Mouse (Mus musculus) midbrain, embryonic 15.5 days (tissue): Measurements from ENCODE around the gene Astn2. TPM values are rescaled to one million over a fixed set of nuclear protein-coding genes. Genes with fewer than 3 reads are reported as not detected.
A peak's percentile ranks its signal among the peaks of the same experiment; 100 is the strongest.
"Not testable (repeated sequence)": the region's sequence is repeated elsewhere in the genome, so short reads cannot be mapped to it uniquely, and the experiment has no call there.

ENCODE experiments used
- ATAC-seq: fragments of 200-750 bp; cut with Nextera tagmentation; replicated peaks from 2 replicates; pipeline ENCODE4 v1.8.0; 2017; ENCODE audit warnings: moderate TSS enrichment
- H3K27ac ChIP-seq: fragments of 300-500 bp; sonication (generic); 2 replicates; pipeline ENCODE4 v1.5.1; 2015; ENCODE audit warnings: mild to moderate bottlenecking, inconsistent platforms
- H3K27me3 ChIP-seq: fragments of 300-500 bp; sonication (generic); replicated peaks from 2 replicates; pipeline ENCODE4 v1.6.1; 2015; ENCODE audit warnings: inconsistent platforms
- H3K36me3 ChIP-seq: fragments of 300-500 bp; sonication (generic); replicated peaks from 2 replicates; pipeline ENCODE4 v1.6.1; 2015; ENCODE audit warnings: inconsistent platforms
- H3K4me1 ChIP-seq: fragments of 300-500 bp; sonication (generic); 2 replicates; pipeline ENCODE4 v1.6.1; 2015; ENCODE audit warnings: inconsistent platforms
- H3K4me2 ChIP-seq: fragments of 300-500 bp; sonication (generic); 2 replicates; pipeline ENCODE4 v1.6.1; 2015; ENCODE audit warnings: inconsistent platforms, mild to moderate bottlenecking, moderate library complexity
- H3K4me3 ChIP-seq: fragments of 300-500 bp; sonication (generic); 2 replicates; pipeline ENCODE4 v1.5.1; 2015; ENCODE audit warnings: mild to moderate bottlenecking, inconsistent platforms
- H3K9ac ChIP-seq: fragments of 300-500 bp; sonication (generic); 2 replicates; pipeline ENCODE4 v1.6.1; 2015; ENCODE audit warnings: mild to moderate bottlenecking, inconsistent platforms
- H3K9me3 ChIP-seq: fragments of 300-500 bp; sonication (generic); 2 replicates; pipeline ENCODE4 v1.6.1; 2016; ENCODE audit warnings: inconsistent platforms
- WGBS: fragments of 180-500 bp; shearing (Covaris S2); methylation state at CpG from one replicate; pipeline ENCODE4 v1.1.7; 2015; ENCODE audit warnings: mixed read lengths; 5-methylcytosine and 5-hydroxymethylcytosine counted together
- polyA plus RNA-seq: library from polyadenylated mRNA; unstranded; fragments of >200 nt; fragmentation: Nextera tagmentation; extraction: Ambion mirVana; gene quantifications from 2 replicates; pipeline ENCODE4 v1.2.1, GENCODE M21; 2015

The Astn2 gene
- polyA plus RNA-seq, 1 experiment from 2014 or later: 4.0 TPM

DNA sequence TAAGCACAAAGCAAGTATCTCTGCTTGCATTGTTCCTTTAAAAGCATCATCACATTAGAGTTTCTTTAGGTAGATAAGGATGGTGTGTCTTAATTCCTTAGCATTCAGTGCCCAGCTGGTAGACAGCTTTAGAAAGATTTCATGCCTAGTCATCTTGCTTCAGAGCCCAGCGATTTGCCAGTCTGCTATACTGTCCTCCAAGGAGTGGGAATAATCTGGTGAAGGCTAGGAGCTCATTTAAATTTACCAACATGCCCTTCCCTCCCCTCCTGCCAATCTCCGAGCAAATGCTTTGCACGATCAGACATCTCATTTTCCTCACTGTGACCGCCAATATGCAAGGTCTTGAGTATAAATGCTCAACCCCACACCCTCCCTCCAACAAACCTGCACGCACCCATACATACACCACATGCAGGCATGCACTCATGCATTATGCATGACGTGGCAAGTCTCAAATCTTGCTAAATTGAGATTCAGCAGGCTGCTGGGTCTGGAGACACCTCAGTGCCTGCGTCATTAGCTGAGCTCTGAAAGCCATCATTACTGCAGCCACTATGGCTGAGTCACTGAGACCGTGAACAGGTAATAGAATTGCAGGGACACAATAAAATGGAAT lies 704.6 kb downstream of the Astn2 start:
- Histone ChIP-seq H3K36me3 (no peaks in the 10 kb centered on the region), H3K27ac (peak overlapping the region; percentile 70), H3K27me3 (no peaks in the 10 kb centered on the region), H3K4me3 (no peak overlapping the region), H3K4me2 (peak overlapping the region; percentile 20; the same call in 1 of the 2 replicates), H3K9me3 (no peaks in the 10 kb centered on the region), H3K9ac (no peak overlapping the region), H3K4me1 (peaks cover 9% of the 10 kb centered on the region)
- WGBS: 18% methylated on average over 8 of the region's 8 CpGs
- ATAC-seq: peak; percentile 95

- no peak for ATAC-seq
- Histone ChIP-seq H3K4me3 (no peak overlapping the region), H3K9ac (no peak overlapping the region), H3K4me2 (no peak overlapping the region), H3K27ac (no peak overlapping the region), H3K36me3 (no peaks in the 10 kb centered on the region), H3K4me1 (peaks cover 7% of the 10 kb centered on the region), H3K27me3 (no peaks in the 10 kb centered on the region), H3K9me3 (no peaks in the 10 kb centered on the region)
- 91% methylated on average over 5 of the region's 5 CpGs for WGBS
These were observed 709.2 kb downstream of the Astn2 start for GRCm38 (mm10) chr4:65695241-65695640.

DNA sequence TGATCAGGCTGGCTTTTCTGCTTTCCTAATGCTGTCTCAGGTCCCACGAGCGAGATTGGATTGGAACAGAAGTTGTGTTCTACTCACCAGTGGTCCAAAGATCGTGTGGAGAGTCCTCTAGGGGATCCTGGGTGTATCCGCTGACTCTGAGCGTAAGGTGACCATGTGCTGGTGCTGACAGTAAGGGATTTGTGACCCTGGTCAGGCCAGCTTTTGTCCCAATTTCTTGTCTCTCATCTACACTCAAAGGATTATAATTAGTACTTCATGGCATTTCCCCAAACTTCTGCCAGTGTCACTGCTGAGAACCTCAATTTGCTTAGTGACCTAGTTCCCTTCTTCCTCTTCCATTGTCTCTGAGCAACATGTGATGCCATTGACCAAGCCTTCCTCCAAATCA lies 710.4 kb downstream of the Astn2 start:
- WGBS: 86% methylated on average over 5 of the region's 5 CpGs
- no peak overlapping the region for H3K4me3 ChIP-seq
- ATAC-seq: no peak
- no peaks in the 10 kb centered on the region for H3K9me3 ChIP-seq
- no peaks in the 10 kb centered on the region for H3K36me3 ChIP-seq
- no peak overlapping the region for H3K4me2 ChIP-seq
- H3K4me1 ChIP-seq: no peaks in the 10 kb centered on the region
- no peaks in the 10 kb centered on the region for H3K27me3 ChIP-seq
- no peak overlapping the region for H3K9ac ChIP-seq
- no peak overlapping the region for H3K27ac ChIP-seq

DNA sequence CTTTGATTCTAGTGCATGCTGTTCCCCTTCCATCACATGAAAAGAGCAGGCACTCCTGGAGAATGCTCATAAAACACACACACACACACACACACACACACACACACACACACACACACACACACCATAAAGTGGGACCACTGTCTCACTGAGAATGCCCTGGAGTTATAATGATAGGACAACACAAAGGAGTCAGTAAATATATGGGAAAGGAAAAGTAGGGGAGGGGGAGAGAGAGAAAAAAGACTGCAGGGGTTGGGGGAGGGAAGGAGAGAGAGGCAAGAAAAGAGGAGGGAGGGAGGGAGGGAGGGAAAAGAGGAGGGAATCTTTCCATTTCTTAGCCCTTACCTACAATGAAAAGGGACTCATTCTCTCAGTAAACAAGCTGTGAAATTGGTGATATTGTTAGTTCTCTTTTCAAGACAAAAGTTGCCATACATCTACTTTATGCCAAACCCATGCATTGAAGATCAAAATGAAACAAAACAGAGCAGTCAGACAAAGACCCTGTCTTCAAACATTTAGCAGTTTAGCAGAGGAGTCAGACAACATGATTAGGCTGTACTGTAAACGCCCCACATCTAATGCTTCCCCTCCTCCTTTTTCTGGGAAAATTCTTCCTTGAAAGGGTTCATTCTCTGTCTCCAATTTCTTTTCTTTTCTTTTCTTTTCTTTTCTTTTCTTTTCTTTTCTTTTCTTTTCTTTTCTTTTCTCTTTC lies 717.2 kb downstream of the Astn2 start:
- H3K9ac ChIP-seq: no peak overlapping the region
- 24% methylated on average over 1 of the region's 1 CpGs for WGBS
- peak; percentile 38 for ATAC-seq
- H3K27me3 ChIP-seq: no peaks in the 10 kb centered on the region
- H3K4me1 ChIP-seq: peaks cover 10% of the 10 kb centered on the region
- peak overlapping the region; percentile 63 for H3K27ac ChIP-seq
- no peak overlapping the region for H3K4me3 ChIP-seq
- no peaks in the 10 kb centered on the region for H3K9me3 ChIP-seq
- H3K36me3 ChIP-seq: no peaks in the 10 kb centered on the region
- H3K4me2 ChIP-seq: no peak overlapping the region

- H3K27me3 ChIP-seq: no peaks in the 10 kb centered on the region
- no peaks in the 10 kb centered on the region for H3K9me3 ChIP-seq
- ATAC-seq: peak; percentile 88
- H3K4me1 ChIP-seq: peaks cover 10% of the 10 kb centered on the region
- no peak overlapping the region for H3K4me2 ChIP-seq
- 24% methylated on average over 3 of the region's 3 CpGs for WGBS
- peak overlapping the region; percentile 63 for H3K27ac ChIP-seq
- no peaks in the 10 kb centered on the region for H3K36me3 ChIP-seq
- no peak overlapping the region for H3K4me3 ChIP-seq
- H3K9ac ChIP-seq: no peak overlapping the region
These were observed 718.0 kb downstream of the Astn2 start for GRCm38 (mm10) chr4:65686258-65687005.

- no peak overlapping the region for H3K4me3 ChIP-seq
- H3K4me1 ChIP-seq: peaks cover 10% of the 10 kb centered on the region
- H3K9ac ChIP-seq: no peak overlapping the region
- H3K27me3 ChIP-seq: no peaks in the 10 kb centered on the region
- WGBS: 80% methylated on average over 3 of the region's 3 CpGs
- no peaks in the 10 kb centered on the region for H3K36me3 ChIP-seq
- H3K9me3 ChIP-seq: no peaks in the 10 kb centered on the region
- ATAC-seq: no peak
- H3K27ac ChIP-seq: no peak overlapping the region
- no peak overlapping the region for H3K4me2 ChIP-seq
These were observed 720.0 kb downstream of the Astn2 start for GRCm38 (mm10) chr4:65684401-65684800.

DNA sequence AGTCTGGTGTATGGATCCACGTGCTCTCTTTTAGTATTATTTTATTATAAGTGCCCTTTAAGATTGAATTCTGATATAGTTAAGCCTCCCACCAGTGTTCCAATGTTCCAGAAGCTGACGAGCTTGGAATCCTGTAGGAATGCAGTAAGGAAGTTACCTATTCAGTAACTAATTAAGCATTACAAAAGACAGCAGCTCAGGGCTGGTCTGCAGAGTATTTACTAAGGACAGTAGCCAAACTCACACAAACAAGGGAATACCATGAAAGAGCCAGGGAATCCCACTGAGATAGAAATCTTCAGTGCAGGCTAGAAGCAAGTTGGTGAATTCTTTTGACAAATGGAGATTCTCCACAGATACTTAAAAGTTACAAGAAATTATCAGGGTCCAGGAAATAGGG lies 724.6 kb downstream of the Astn2 start:
- H3K36me3 ChIP-seq, H3K4me2 ChIP-seq, H3K27ac ChIP-seq, ATAC-seq, H3K9me3 ChIP-seq, H3K9ac ChIP-seq, H3K4me1 ChIP-seq, H3K4me3 ChIP-seq, H3K27me3 ChIP-seq: not testable (repeated sequence)
- 39% methylated on average over 2 of the region's 2 CpGs for WGBS

DNA sequence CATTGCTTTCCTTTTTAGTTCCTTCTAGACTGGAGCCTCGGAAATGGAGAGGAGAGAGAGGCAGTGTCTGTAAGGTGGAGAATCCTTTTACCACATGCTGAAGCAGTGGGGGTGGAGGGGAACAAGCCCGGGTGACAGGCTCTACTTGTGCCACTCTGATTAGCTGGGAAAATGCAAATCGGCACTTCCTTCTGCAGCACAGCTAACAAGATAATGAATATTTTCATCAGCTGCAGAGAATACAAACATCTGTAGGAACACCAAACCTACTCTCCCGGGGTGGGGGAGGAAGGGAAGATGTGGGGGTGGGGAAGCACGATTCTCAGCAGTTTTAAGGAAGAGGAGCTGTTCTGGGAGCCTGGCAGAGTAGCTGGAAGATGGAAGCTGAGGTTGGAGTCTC lies 725.5 kb downstream of the Astn2 start:
- 18% methylated on average over 5 of the region's 5 CpGs for WGBS
- no peak overlapping the region for H3K4me3 ChIP-seq
- H3K9ac ChIP-seq: no peak overlapping the region
- H3K27ac ChIP-seq: peak overlapping the region; percentile 36; the same call in 1 of the 2 replicates
- peak; percentile 78 for ATAC-seq
- H3K4me2 ChIP-seq: no peak overlapping the region
- H3K4me1 ChIP-seq: peaks cover 9% of the 10 kb centered on the region; the same call in 1 of the 2 replicates
- H3K36me3 ChIP-seq: no peaks in the 10 kb centered on the region
- no peaks in the 10 kb centered on the region for H3K9me3 ChIP-seq
- no peaks in the 10 kb centered on the region for H3K27me3 ChIP-seq

DNA sequence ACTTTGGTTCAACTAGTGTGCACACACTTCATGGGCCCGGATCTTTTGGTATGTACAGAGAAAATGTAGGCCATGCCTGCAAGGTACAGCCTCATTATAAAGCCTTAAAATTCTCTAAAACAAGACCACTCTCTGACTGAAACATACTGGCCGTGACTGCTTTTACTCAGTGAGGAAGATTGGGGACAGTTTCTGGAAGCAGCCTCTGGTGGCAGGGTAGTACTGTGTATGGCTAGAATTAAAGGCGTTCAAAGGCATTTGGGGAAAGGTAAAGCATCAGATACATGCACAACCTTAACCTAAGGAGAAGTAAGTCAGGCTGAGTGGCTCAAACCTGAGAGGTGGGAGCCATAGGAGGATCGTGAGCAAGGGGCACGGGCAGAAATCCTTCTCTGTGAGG lies 725.9 kb downstream of the Astn2 start:
- H3K36me3 ChIP-seq: no peaks in the 10 kb centered on the region
- peak; percentile 42 for ATAC-seq
- no peaks in the 10 kb centered on the region for H3K9me3 ChIP-seq
- H3K27ac ChIP-seq: peak overlapping the region; percentile 36; the same call in 1 of the 2 replicates
- no peaks in the 10 kb centered on the region for H3K27me3 ChIP-seq
- 62% methylated on average over 5 of the region's 5 CpGs for WGBS
- H3K4me2 ChIP-seq: no peak overlapping the region
- no peak overlapping the region for H3K9ac ChIP-seq
- no peak overlapping the region for H3K4me3 ChIP-seq
- H3K4me1 ChIP-seq: peaks cover 9% of the 10 kb centered on the region; the same call in 1 of the 2 replicates

DNA sequence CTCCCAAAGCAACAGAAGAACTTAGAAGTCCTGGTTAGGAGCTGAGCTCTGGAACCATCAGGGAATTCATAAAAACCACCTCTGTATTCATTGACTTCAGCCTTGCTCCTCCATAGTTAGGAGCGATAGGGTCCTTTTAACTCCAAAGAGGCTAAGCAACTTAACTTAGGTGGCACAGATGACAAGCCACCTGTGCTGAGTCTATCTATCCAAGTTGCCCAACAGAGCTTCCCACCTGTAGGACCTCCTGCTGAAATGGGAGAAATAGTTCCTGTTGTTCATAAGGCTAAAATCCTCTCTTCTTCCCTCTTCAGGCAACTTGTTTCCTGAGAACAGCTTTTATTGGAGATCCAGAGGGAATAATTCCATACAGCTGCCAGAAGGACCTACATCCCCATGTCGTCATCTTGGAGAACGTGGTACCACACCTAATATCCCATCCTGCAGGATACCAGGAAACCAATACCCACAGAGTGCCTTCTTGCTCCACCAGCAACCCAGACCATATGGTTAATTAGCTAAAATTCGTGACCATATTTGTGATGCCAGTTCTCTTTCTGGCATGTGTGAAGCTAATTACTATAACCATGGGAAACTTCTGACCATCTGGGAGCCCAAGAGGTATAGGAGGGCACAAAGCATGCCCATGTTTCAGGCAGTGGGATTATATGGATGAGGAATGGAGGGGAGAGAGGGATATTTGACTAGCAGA lies 730.0 kb downstream of the Astn2 start:
- no peaks in the 10 kb centered on the region for H3K36me3 ChIP-seq
- no peaks in the 10 kb centered on the region for H3K9me3 ChIP-seq
- H3K27me3 ChIP-seq: no peaks in the 10 kb centered on the region
- H3K4me1 ChIP-seq: peaks cover 9% of the 10 kb centered on the region; the same call in 1 of the 2 replicates
- no peak overlapping the region for H3K4me3 ChIP-seq
- no peak overlapping the region for H3K4me2 ChIP-seq
- 86% methylated on average over 4 of the region's 4 CpGs for WGBS
- no peak for ATAC-seq
- no peak overlapping the region for H3K27ac ChIP-seq
- no peak overlapping the region for H3K9ac ChIP-seq

DNA sequence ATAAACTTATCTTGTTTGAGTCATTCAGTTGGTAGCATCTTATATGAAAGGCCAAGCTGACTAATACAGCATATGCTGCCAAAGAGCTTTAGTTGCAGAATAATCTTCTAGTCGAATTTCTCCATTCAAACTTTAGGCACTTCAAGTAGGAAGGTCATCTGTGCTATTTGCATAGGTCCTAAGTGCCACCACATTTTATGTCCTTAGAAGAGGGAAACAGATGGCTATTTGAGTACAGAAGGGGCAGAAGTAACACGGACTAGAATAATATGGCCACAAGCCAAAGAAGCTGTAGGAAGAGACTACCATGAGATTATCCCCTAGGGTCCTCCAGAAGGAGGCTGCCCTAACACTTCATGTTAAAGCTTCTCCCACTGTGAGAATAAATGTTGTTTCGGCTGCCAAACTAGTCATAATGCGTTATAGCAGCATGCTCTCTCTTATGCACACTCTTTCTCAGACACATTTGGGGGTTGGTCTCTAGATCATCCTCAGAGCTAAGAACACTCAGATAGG lies 730.9 kb downstream of the Astn2 start:
- Histone ChIP-seq H3K4me2 (no peak overlapping the region), H3K4me1 (peaks cover under 1% of the 10 kb centered on the region; the same call in 1 of the 2 replicates), H3K27me3 (no peaks in the 10 kb centered on the region), H3K4me3 (no peak overlapping the region), H3K36me3 (no peaks in the 10 kb centered on the region), H3K9ac (no peak overlapping the region), H3K27ac (no peak overlapping the region), H3K9me3 (no peaks in the 10 kb centered on the region)
- WGBS: 77% methylated on average over 4 of the region's 4 CpGs
- no peak for ATAC-seq

- no peak overlapping the region for H3K4me2 ChIP-seq
- no peaks in the 10 kb centered on the region for H3K36me3 ChIP-seq
- H3K4me3 ChIP-seq: no peak overlapping the region
- 63% methylated on average over 2 of the region's 2 CpGs for WGBS
- no peaks in the 10 kb centered on the region for H3K9me3 ChIP-seq
- no peak overlapping the region for H3K27ac ChIP-seq
- 0 out of 2 replicates have a peak, but pooled peaks cover under 1% of the 10 kb centered on the region for H3K4me1 ChIP-seq
- no peak for ATAC-seq
- no peak overlapping the region for H3K9ac ChIP-seq
- H3K27me3 ChIP-seq: no peaks in the 10 kb centered on the region
These were observed 732.1 kb downstream of the Astn2 start for GRCm38 (mm10) chr4:65672294-65672693.
